Mouse (Mus musculus): ENCODE results near the gene Nr3c2. TPM values are rescaled to one million over a fixed set of nuclear protein-coding genes. Genes with fewer than 3 reads are reported as not detected.

Nr3c2 gene
- total RNA-seq, 1 experiment from 2014 or later = 2.3 TPM

DNA sequence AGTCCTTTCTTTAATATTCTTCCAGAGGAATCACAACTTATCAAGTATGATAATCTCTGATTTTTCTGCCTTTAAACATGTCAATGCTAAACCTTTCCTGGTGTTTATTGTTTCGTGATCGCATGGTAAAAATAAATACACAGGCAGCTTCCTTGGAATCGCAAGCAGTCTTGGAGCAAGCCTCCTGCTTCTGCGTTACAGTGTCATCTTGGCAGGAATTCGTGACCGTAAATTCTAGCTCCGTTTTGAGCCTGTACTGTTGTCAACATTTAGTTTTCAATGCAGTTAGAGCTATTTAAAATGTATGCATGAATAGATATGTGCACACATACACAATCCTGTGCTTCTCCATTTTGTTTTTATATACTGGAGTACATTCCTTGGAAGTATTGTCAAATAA is 226.5 kb downstream of the Nr3c2 start:
- ATAC-seq (replicated peaks; ENCODE audit: insufficient number of reproducible peaks, low FRiP score, low TSS enrichment, poor library complexity, severe bottlenecking) = no peak

DNA sequence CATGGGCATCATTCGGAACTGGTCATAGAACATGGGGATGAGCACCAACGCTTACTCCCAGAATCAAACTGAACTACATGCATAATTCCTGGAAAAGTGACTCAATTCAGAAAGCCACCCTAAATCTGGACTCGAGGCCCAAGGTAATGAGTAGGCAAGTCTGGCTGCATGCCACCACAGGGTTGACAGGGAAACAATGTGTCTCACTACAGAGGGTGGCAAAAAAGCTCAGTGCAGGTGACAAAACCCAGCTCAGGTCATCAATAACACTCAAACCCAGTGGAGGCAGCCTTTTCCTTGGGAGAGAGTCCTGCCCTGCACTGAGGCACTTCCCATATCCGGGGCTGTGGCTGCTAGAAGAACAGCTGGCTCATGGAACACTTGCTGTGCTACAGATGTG is 228.8 kb downstream of the Nr3c2 start:
- ATAC-seq (replicated peaks; ENCODE audit: insufficient number of reproducible peaks, low FRiP score, low TSS enrichment, poor library complexity, severe bottlenecking) = no peak

DNA sequence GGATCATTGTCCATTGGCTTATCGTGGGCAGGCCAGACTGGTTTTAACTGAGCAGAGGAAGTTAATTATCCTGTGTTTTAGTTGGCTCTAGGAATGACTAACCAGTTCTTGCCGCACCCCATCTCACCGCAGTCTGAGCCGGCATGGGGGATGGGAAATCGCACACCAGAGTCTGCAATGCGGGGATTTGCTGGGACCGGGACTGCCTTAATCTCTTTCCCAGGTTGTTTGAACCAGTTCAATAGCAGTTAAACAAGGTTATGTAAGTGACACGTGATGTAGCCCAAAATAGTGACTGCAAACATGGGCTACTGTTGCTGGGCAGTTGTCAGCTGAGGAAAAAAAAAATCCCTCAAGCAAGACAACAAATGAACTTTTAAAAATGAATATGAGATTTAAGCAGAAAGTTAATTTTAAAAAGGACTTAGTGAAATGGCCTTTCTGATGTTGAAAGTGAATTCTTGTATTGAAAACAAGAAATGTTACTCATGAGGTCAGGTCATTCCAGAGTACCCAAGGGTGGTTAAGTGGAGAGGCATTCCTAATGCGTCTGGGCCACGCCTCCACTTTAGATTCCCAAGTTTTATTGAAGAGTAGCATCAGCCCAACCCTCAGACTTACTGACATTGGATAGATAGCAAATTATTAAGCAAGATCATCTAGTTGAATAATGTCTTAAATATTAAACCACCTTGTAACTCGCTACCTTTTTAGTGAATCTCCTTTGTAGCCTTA is 233.8 kb downstream of the Nr3c2 start:
- ATAC-seq (replicated peaks; ENCODE audit: insufficient number of reproducible peaks, low FRiP score, low TSS enrichment, poor library complexity, severe bottlenecking) = no peak

DNA sequence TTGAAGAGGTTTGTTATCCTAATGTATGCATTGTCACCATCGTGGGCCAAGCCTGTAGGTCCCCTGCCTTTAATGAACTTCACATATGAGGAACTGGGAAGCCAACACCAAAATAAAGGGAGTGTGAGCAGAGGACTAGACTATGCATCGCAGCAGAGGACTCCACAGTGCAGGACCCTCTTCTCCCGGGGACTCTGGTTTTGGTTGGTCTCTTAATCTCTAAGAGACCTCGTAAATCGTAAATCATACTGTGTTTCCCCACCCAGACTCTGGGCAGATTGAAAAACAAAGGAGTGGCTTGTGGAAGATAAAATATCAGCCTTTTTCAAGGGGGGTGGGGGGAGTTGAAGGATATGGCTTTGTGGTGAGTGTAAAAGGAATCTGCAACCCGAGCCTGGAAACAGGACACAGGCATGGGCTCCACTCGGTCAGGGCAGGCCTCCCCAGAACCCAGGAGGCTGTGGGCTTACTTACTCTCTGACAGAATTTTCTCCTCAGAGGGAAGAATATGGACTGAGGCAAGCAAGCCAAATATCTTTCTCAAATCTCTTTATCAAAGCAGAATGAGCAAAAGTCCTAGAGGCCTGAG is 234.6 kb downstream of the Nr3c2 start:
- no peak for ATAC-seq (replicated peaks; ENCODE audit: insufficient number of reproducible peaks, low FRiP score, low TSS enrichment, poor library complexity, severe bottlenecking)

DNA sequence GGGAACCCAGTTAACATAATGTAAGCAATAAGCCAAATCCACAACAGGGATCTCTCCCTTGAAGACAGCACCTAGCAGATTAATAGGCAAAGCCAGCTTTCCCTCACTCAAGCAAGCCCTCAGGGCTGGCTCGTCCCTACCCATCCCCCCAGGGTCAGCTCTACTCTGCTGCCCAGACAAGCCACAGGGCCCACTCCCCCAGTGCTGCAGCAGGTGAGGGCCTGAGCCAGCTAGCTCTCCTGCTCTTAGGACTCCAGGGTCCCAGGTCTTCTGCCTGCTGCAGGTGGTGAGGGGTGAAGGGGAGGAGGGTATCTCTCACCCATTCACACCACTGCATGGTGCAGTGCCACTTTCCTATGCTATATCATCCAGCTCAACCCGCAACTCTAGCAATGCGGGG is 246.0 kb downstream of the Nr3c2 start:
- ATAC-seq (replicated peaks; ENCODE audit: insufficient number of reproducible peaks, low FRiP score, low TSS enrichment, poor library complexity, severe bottlenecking) = no peak

DNA sequence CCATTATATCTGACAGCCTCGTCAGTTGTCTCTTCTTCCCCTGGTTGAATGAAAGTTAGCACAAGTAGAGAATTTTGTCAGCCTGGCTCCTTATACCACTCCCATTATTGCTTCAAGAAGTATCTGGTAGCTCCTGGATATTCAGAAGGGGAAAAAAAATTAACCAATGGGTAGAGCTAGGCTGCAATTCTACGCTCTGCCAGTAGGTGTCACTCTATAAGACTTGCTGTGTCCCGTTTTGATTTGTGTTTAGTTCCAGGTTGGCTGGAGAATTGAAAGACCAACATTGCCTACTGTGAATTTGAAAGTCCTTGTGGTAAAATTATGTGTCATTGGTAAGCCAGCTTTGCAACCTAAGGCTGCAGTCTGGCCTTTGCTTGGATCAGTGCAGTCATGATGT is 255.3 kb downstream of the Nr3c2 start:
- no peak for ATAC-seq (replicated peaks; ENCODE audit: insufficient number of reproducible peaks, low FRiP score, low TSS enrichment, poor library complexity, severe bottlenecking)

DNA sequence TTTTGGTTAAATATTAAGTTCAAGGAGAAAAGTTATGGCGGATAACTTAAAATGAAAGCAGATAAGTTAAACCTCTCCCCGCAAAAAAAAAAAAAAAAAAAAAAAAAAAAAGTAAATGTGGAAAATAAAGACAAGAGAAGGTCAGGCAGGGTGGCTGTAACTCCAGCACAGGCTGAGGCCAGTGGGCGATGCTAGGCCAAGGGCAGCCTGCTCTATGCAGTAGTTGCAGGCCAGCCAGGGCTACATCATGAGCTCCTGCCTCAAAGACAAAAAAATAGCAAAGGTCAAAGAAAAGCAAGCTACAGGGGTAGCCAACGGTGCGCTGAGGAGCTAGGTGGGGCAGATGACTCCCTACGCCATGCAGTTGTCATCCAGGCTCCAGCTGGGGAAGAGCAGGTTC is 270.1 kb downstream of the Nr3c2 start:
- ATAC-seq (replicated peaks; ENCODE audit: insufficient number of reproducible peaks, low FRiP score, low TSS enrichment, poor library complexity, severe bottlenecking) = no peak

DNA sequence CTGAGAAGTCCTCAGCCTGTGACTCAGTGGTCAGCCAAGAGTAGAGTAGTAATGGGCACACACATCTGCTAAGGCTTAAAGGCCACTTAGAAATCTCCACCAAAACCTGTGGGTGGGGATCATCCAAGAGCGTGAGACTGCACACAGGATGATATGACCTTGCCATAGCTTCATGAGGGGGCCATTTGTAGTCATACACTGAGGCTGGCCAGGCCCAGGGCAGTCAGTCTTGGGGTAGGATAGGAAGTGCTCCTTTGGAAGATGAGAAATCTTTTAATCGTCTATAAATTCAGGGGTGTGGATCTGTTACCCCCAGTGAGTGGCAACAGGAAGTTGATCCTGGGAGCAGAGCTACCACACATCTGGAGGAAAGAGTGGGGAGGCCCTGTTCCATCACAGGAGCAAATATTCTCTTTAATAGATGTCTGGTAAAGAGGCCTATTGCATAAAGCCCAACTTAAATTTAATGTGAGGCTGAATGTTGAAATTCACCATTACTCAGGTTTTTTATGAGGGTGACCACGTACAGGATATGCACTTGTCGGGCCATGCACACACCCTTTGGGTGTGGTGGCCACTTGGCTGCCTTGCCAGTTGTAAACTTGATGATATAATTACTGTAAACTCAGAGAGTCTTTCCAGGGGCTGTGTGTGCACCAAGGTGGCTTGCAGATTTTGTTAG is 270.7 kb downstream of the Nr3c2 start:
- ATAC-seq (replicated peaks; ENCODE audit: insufficient number of reproducible peaks, low FRiP score, low TSS enrichment, poor library complexity, severe bottlenecking) = no peak

DNA sequence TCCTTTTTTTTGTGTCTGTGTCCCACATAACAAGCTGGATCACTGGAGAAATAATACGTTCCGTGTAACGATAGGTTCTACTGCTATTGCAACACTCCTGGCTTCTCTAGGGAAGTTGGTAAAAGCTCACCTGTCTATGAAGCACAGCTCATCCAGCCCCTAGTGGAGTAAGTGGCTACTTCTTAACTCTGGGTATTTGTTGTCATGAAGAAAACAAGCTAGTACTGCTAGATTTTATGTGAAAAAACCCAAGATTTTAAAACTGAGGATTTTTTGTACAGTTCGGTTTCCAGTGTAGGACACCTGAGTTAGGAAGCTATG is 271.2 kb downstream of the Nr3c2 start:
- ATAC-seq (replicated peaks; ENCODE audit: insufficient number of reproducible peaks, low FRiP score, low TSS enrichment, poor library complexity, severe bottlenecking) = no peak

DNA sequence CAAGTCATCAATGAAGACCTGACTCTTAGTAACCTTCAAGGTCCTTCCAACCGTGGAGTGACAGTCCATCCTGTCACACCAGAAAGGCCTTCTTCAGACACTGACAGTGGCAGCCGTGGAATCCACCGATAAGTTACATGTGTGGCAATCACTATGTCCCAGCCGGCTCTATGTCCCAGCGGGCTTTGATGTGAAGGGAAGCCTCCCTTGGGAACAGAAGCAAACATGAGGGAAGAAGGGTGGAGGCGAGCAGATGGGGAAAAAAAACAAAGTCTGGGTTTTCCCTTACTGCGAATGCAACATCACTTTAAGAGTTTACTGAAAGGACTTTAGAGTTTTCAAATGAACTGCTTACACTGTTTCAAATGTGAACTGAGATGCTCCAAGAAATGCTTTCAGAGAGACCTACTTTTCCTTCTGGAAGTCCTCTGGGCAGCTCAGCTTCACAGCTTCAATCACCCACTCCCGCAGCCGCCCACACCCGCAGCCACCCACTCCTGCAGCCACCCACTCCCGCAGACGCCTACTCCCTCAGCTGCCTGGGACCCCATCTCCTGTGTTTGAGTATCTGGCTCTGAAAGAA is 273.9 kb downstream of the Nr3c2 start:
- ATAC-seq (replicated peaks; ENCODE audit: insufficient number of reproducible peaks, low FRiP score, low TSS enrichment, poor library complexity, severe bottlenecking) = no peak

DNA sequence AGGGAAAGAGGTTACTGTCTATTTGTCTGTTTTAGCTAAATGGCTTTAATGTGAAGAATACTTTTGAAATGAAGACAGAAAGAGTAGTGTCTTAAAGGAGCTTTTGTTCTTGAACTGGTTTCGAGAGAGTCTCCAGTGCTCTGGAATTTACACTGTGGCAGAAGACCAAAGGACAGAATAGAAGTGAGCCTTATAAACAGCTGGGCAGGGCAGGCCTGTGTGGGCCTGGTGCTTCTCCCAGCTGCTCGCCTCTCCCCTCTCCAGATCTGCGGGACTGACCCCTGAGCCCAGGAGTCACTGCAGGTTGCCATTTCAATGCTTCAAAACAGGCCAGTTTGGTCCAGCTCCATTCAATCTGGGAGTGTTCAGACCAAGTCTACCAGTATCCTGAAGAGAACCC is 274.5 kb downstream of the Nr3c2 start:
- ATAC-seq (replicated peaks; ENCODE audit: insufficient number of reproducible peaks, low FRiP score, low TSS enrichment, poor library complexity, severe bottlenecking) = no peak

DNA sequence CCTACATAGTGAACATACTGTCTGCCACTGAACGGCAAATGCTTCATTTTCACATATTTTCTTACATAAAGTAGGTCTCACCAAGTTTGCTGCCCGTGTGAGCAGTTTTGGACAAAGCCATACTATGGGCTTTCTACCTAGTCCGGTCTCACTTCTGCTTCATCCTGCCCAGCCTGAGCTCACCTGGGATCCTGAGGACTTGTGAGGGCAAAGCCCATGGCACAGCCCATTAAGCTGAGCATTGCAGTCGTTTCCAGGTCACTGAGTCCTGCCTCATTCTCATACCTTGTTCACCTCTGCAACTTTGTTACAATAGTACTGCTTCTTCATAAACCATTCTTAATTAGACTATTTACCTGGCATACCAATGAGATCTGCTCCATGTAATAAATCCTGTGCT is 276.2 kb downstream of the Nr3c2 start:
- no peak for ATAC-seq (replicated peaks; ENCODE audit: insufficient number of reproducible peaks, low FRiP score, low TSS enrichment, poor library complexity, severe bottlenecking)

DNA sequence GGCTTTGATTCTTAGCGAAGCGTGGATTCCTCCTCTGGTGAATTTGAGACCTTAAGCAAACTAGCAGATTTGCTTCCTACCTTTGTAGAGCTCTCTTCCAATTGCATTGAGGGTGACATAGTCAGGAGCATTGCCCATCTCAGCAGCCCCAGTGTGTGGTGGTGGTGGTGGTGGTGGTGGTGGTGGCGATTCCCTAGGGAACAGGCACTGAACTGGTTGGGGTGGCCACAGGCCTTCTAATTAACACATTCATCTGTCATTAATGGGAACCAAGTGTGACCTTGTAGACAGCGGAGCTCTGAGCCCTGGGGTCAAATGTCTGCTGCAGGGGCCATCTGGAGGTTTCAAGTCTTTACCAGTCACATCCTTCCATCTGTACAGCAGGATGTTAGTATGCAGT is 277.1 kb downstream of the Nr3c2 start:
- no peak for ATAC-seq (replicated peaks; ENCODE audit: insufficient number of reproducible peaks, low FRiP score, low TSS enrichment, poor library complexity, severe bottlenecking)

DNA sequence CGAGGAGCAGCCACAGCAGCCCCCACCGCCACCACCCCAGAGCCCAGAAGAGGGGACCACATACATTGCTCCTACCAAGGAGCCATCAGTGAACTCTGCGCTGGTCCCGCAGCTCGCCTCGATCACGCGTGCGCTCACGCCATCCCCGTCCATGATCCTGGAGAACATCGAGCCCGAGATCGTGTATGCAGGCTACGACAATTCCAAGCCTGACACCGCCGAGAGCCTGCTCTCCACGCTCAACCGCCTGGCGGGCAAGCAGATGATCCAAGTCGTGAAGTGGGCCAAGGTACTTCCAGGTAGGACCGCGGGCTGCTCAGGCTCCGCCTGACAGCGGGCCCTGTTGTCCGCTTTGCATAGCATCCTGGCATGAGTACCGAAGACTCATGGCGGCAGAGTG is 286.6 kb downstream of the Nr3c2 start:
- ATAC-seq (replicated peaks; ENCODE audit: insufficient number of reproducible peaks, low FRiP score, low TSS enrichment, poor library complexity, severe bottlenecking) = no peak

DNA sequence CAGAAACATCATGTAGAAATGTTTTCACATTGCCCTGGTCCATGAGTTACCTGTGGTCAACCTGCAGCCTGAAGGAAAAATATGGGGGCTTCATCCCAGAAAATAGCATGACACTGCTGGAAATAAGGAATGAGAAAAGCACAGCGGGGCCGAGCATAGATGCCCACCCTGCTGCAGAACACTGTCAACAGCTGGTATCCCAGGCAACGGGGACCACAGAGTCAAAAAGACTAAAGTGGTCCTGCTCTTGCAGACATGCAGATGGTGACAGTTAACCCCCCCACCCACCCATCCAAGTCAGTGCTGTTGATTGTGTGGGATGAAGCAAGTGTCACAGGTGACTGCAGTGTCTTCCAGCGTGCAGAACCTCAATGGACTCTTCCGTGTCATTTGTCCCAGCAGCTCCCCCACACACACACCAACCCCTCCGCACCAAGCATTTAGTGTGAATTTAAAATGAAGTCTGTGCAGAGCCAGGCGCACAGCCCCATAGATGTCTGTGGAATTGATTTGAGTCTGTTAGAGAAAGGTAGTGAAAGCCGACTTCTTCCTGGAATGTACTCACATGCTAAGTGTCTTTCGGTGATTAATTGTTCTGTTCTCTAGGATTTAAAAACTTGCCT is 287.8 kb downstream of the Nr3c2 start:
- ATAC-seq (replicated peaks; ENCODE audit: insufficient number of reproducible peaks, low FRiP score, low TSS enrichment, poor library complexity, severe bottlenecking) = no peak

DNA sequence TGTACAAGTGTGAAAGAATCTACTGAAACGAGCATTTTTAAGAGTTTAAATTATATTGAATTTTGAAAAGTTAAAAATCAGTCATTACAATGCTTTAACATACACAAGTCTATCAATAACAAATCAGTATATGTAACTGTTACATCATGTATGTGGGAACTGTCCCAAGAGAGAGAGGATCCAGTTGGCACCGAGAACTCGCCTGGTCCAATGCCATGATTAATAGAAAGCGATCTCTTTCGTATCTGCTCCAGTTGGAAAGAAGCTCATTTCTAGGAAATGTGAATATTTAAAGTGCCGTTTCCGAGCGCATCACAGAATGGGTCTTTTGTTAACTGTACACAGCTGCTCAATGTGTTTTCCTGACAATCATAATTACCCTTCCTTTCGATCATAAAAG is 288.5 kb downstream of the Nr3c2 start:
- no peak for ATAC-seq (replicated peaks; ENCODE audit: insufficient number of reproducible peaks, low FRiP score, low TSS enrichment, poor library complexity, severe bottlenecking)

DNA sequence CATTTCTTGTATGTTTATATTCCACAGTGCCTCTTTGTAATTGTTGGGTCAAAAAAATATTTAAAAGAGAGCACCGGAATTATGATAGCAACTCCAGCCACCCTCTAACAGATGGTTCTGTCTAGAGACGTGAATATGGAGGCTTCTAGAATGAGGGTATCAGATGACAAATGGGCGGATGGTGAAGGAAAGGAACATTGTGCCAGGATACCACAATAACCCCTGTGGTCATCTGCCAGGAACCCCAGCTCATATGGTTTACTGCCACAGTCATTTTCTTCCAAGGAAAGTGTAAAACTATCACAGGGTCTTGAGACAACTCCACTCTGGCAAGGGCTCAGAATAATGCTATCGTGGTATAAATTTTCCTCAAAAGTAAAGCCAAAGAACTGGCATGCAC is 289.1 kb downstream of the Nr3c2 start:
- ATAC-seq (replicated peaks; ENCODE audit: insufficient number of reproducible peaks, low FRiP score, low TSS enrichment, poor library complexity, severe bottlenecking) = no peak

DNA sequence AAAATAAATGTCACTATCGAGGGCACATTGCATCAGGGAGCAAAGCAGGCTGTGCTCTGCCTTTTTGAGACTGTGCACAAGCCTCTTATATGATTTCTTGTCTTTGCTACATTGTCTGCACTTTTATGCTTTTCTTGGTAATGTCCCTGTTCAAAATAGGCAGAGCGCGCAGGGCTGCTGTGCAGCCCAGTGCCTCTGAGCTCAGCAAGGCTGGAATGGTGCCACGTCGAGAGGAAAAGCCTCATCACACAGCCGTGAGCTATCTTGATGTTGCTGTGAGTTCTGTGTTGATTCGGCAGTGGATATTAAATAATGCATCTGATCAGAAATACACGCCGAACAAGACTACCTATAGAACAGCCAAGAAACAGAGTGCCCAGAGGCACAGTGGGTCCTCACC is 290.1 kb downstream of the Nr3c2 start:
- no peak for ATAC-seq (replicated peaks; ENCODE audit: insufficient number of reproducible peaks, low FRiP score, low TSS enrichment, poor library complexity, severe bottlenecking)

DNA sequence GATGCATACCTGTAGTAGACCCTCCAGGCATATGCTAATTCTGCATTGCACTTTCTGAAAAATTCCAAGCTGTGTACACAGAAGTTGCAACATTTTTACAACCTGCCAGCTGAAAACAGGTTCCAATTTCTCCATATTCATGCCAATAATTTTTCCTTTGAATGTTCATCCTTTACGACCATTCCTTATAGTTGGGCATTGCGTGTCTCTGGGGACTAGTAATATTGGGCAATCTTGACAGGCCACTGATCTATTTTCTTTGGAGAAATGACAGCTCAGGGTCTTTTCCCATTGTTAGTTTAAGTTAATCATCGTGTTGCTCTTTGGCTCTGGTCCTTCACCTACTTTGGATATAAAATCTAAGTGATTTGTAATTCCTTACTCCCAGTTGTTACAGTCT is 291.2 kb downstream of the Nr3c2 start:
- no peak for ATAC-seq (replicated peaks; ENCODE audit: insufficient number of reproducible peaks, low FRiP score, low TSS enrichment, poor library complexity, severe bottlenecking)

DNA sequence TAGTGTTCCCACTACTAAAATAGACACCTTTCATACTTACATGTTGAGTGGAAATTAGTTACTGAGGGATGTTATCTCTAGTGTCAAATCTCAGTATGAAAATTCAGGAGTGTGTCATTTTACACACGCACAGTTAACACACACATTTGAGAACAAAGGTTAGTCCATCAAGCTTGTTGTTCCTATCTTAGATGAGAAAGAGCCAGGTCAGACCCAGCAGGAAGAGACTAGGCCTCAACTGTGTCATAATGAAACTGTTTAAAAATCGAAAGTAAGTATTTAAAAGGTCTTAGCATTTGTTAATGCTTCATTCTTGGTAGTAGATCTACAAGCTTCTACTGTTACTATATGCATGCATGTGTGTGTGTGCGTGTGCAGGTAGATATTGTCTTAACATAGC is 310.1 kb downstream of the Nr3c2 start:
- ATAC-seq (replicated peaks; ENCODE audit: insufficient number of reproducible peaks, low FRiP score, low TSS enrichment, poor library complexity, severe bottlenecking) = no peak

All from monocyte, adult 5-6 weeks (primary cell).